Mouse (Mus musculus): ENCODE results near the gene Aadac. TPM values are rescaled to one million over a fixed set of nuclear protein-coding genes. Genes with fewer than 3 reads are reported as not detected.

Aadac gene
- polyA plus RNA-seq, 1 experiment from 2014 or later, result 0.93 TPM

DNA sequence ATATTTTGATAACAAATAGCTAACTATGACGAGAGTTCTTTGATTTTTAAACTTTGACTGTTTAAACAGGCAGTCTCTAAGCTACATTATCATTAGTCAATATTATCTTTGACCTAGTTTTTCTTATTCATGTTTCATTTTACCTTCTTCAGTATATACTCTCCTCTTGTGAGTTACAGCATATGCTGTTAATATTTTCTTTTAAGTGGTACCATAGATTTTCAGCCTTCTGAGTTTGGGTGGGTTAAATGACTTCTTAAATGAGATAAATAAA lies 32.2 kb downstream of the Aadac start:
- H3K27ac ChIP-seq (ENCODE audit: low read length), result no peak overlapping the region
- no peak for ATAC-seq (ENCODE audit: low read depth)
- no peaks in the 10 kb centered on the region for H3K4me1 ChIP-seq (replicated peaks; ENCODE audit: control insufficient read depth, insufficient read depth, low read length)
- no peak overlapping the region for H3K9ac ChIP-seq (ENCODE audit: low read length)
- WGBS, result 28% methylated on average over 1 of the region's 1 CpGs
- H3K4me2 ChIP-seq (ENCODE audit: low read depth, low read length), result no peak overlapping the region
- H3K36me3 ChIP-seq (ENCODE audit: control insufficient read depth, insufficient read depth, low read length), result no peaks in the 10 kb centered on the region
- no peaks in the 10 kb centered on the region for H3K27me3 ChIP-seq (ENCODE audit: control insufficient read depth, insufficient read depth, low read depth, low read length)
- H3K4me3 ChIP-seq (ENCODE audit: low read length), result no peak overlapping the region
- H3K9me3 ChIP-seq (ENCODE audit: control insufficient read depth, low read length), result no peaks in the 10 kb centered on the region

- H3K9ac ChIP-seq (ENCODE audit: low read length), result no peak overlapping the region
- peak overlapping the region; percentile 46; the same call in 1 of the 2 replicates for H3K27ac ChIP-seq (ENCODE audit: low read length)
- peaks cover 12% of the 10 kb centered on the region for H3K4me1 ChIP-seq (replicated peaks; ENCODE audit: control insufficient read depth, insufficient read depth, low read length)
- H3K4me2 ChIP-seq (ENCODE audit: low read depth, low read length), result no peak overlapping the region
- no peaks in the 10 kb centered on the region for H3K27me3 ChIP-seq (ENCODE audit: control insufficient read depth, insufficient read depth, low read depth, low read length)
- WGBS, result 68% methylated on average over 1 of the region's 1 CpGs
- ATAC-seq (ENCODE audit: low read depth), result peak; percentile 91
- no peaks in the 10 kb centered on the region for H3K9me3 ChIP-seq (ENCODE audit: control insufficient read depth, low read length)
- H3K4me3 ChIP-seq (ENCODE audit: low read length), result no peak overlapping the region
- no peaks in the 10 kb centered on the region for H3K36me3 ChIP-seq (ENCODE audit: control insufficient read depth, insufficient read depth, low read length)
Observed at GRCm38 (mm10) chr3:60078883-60079415, 53.4 kb downstream of the Aadac start.

GRCm38 (mm10) chr3:60080572-60080971 lies 55.1 kb downstream of the Aadac start:
- H3K36me3 ChIP-seq (ENCODE audit: control insufficient read depth, insufficient read depth, low read length), result no peaks in the 10 kb centered on the region
- no peak overlapping the region for H3K27ac ChIP-seq (ENCODE audit: low read length)
- no peak overlapping the region for H3K4me2 ChIP-seq (ENCODE audit: low read depth, low read length)
- no peaks in the 10 kb centered on the region for H3K9me3 ChIP-seq (ENCODE audit: control insufficient read depth, low read length)
- H3K9ac ChIP-seq (ENCODE audit: low read length), result no peak overlapping the region
- H3K4me3 ChIP-seq (ENCODE audit: low read length), result no peak overlapping the region
- H3K4me1 ChIP-seq (replicated peaks; ENCODE audit: control insufficient read depth, insufficient read depth, low read length), result peaks cover 12% of the 10 kb centered on the region
- 31% methylated on average over 4 of the region's 4 CpGs for WGBS
- no peaks in the 10 kb centered on the region for H3K27me3 ChIP-seq (ENCODE audit: control insufficient read depth, insufficient read depth, low read depth, low read length)
- ATAC-seq (ENCODE audit: low read depth), result no peak

DNA sequence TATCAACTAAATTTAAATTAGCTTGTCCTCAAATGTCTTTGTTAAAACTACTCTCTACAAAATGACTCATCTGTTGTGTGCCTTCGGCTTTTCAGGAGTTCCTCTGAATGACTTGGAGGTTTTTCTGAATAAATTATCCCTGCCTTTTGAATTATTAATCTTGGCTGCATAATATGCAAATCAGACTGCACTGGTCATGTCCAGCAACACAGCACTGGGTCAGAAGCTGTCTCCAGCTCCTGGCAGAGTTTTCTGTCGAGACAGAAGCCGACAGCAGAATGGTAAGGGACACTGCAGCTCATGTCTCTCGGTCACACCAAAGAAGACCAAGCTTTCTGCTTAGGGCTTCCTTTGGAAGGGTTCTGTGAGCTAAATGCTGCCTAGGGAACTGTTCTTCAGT lies 56.1 kb downstream of the Aadac start, which contains the start of gene Sucnr1:
TSS of gene Sucnr1 (plus strand) at position 222 of the 400 bp plus-strand sequence.
- H3K4me1 ChIP-seq (replicated peaks; ENCODE audit: control insufficient read depth, insufficient read depth, low read length), result peaks cover 12% of the 10 kb centered on the region
- H3K27ac ChIP-seq (ENCODE audit: low read length), result no peak within 1 kb of the TSS
- H3K27me3 ChIP-seq (ENCODE audit: control insufficient read depth, insufficient read depth, low read depth, low read length), result no peaks in the 10 kb centered on the region
- H3K9ac ChIP-seq (ENCODE audit: low read length), result no peak within 1 kb of the TSS
- H3K4me3 ChIP-seq (ENCODE audit: low read length), result no peak within 1 kb of the TSS
- ATAC-seq (ENCODE audit: low read depth), result no peak
- no peaks in the 10 kb centered on the region for H3K36me3 ChIP-seq (ENCODE audit: control insufficient read depth, insufficient read depth, low read length)
- WGBS, result 63% methylated on average over 4 of the region's 4 CpGs
- no peaks in the 10 kb centered on the region for H3K9me3 ChIP-seq (ENCODE audit: control insufficient read depth, low read length)
- H3K4me2 ChIP-seq (ENCODE audit: low read depth, low read length), result no peak within 1 kb of the TSS

DNA sequence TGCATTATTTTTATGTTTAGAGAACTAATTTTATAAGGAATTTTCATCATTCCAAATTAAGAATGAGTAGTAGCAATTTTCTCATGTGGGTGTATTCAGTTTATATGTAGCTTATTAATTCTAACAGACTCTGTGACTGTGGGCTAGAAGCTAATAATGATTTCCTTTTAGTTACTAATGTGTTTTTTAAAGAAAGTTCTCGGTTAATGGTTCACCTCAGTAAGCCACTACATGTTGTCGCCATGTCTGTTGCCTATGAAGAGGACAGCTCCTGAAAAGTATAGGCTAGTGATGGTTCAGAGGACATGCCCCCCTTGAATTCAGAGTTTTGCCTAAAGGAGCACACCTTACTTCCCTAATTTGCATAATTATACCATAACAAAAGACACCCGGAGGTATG lies 57.2 kb downstream of the Aadac start:
- Histone ChIP-seq H3K4me1 (replicated peaks; ENCODE audit: control insufficient read depth, insufficient read depth, low read length) (peaks cover 12% of the 10 kb centered on the region), H3K9ac (ENCODE audit: low read length) (no peak overlapping the region), H3K27ac (ENCODE audit: low read length) (no peak overlapping the region), H3K36me3 (ENCODE audit: control insufficient read depth, insufficient read depth, low read length) (no peaks in the 10 kb centered on the region), H3K4me2 (ENCODE audit: low read depth, low read length) (no peak overlapping the region), H3K4me3 (ENCODE audit: low read length) (no peak overlapping the region), H3K27me3 (ENCODE audit: control insufficient read depth, insufficient read depth, low read depth, low read length) (no peaks in the 10 kb centered on the region), H3K9me3 (ENCODE audit: control insufficient read depth, low read length) (no peaks in the 10 kb centered on the region)
- no peak for ATAC-seq (ENCODE audit: low read depth)
- WGBS, result 88% methylated on average over 3 of the region's 3 CpGs

- no peak overlapping the region for H3K27ac ChIP-seq (ENCODE audit: low read length)
- WGBS, result 84% methylated on average over 2 of the region's 2 CpGs
- ATAC-seq (ENCODE audit: low read depth), result no peak
- H3K9ac ChIP-seq (ENCODE audit: low read length), result no peak overlapping the region
- H3K4me1 ChIP-seq (replicated peaks; ENCODE audit: control insufficient read depth, insufficient read depth, low read length), result peaks cover 3% of the 10 kb centered on the region
- H3K27me3 ChIP-seq (ENCODE audit: control insufficient read depth, insufficient read depth, low read depth, low read length), result no peaks in the 10 kb centered on the region
- no peak overlapping the region for H3K4me2 ChIP-seq (ENCODE audit: low read depth, low read length)
- H3K4me3 ChIP-seq (ENCODE audit: low read length), result no peak overlapping the region
- H3K36me3 ChIP-seq (ENCODE audit: control insufficient read depth, insufficient read depth, low read length), result no peaks in the 10 kb centered on the region
- H3K9me3 ChIP-seq (ENCODE audit: control insufficient read depth, low read length), result no peaks in the 10 kb centered on the region
Observed at GRCm38 (mm10) chr3:60085729-60086128, 60.2 kb downstream of the Aadac start.

Other genes with a start within 250 kb of the Aadac start
- gene Gm8298, start 164.7 kb upstream of the Aadac start, polyA plus RNA-seq (2015; fragmentation: Nextera tagmentation; extraction: Ambion mirVana), result not detected in 2 replicates
- gene C130079G13Rik, start 100.5 kb upstream of the Aadac start, polyA plus RNA-seq (2015; fragmentation: Nextera tagmentation; extraction: Ambion mirVana), result not detected in 2 replicates
- gene Aadacl2, start 19.0 kb upstream of the Aadac start, polyA plus RNA-seq (2015; fragmentation: Nextera tagmentation; extraction: Ambion mirVana), result not detected in 2 replicates
- gene Sucnr1, start 56.2 kb downstream of the Aadac start, polyA plus RNA-seq (2015; fragmentation: Nextera tagmentation; extraction: Ambion mirVana), result not detected in 2 replicates

Data from lung, embryonic 16.5 days (tissue).